Mouse (Mus musculus): Measurements from ENCODE around the gene Eif4b. TPM values are rescaled to one million over a fixed set of nuclear protein-coding genes. Genes with fewer than 3 reads are reported as not detected.
A peak's percentile ranks its signal among the peaks of the same experiment; 100 is the strongest.

The Eif4b gene
- polyA plus RNA-seq, 1 experiment = 114 TPM

DNA sequence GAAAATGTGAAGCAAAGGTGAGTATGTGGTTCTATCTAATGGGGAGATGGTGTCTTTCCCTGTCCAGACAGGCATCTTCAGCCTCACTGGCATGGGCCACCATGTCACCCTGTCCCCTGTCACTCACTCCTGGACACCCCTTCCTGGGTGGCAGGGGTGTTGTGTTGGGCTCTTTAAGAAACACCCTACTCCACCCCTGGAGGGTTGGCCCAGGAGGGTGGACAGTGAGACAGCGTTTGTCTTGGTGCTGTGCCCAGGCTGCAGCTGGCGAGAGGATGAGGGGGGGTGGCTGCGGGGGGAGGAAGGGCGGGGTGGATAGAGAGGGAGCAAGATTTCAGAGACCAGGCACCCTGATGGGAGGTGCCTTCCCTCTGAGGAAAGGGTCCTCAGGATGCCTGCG is 31.8 kb downstream of the Eif4b start:
- Histone ChIP-seq H3K27ac (ENCODE audit: insufficient read depth, low read length) (no peak overlapping the region), H3K4me1 (ENCODE audit: control insufficient read depth, insufficient read depth, low read length) (peaks cover 21% of the 10 kb centered on the region), H3K4me3 (replicated peaks; ENCODE audit: insufficient read depth, low read depth, low read length) (no peak overlapping the region), H3K27me3 (ENCODE audit: control insufficient read depth, insufficient read depth, low read length) (no peaks in the 10 kb centered on the region)
- DNase-seq = no peak
- TF ChIP-seq POLR2A (IDR thresholded peaks at IDR 0.05; ENCODE audit: borderline replicate concordance, insufficient read depth, low read length) (no peak), CTCF (IDR thresholded peaks at IDR 0.05; ENCODE audit: borderline replicate concordance, insufficient read depth, low read depth, low read length) (no peak)
- 21% methylated on average over 5 of the region's 5 CpGs for WGBS

DNA sequence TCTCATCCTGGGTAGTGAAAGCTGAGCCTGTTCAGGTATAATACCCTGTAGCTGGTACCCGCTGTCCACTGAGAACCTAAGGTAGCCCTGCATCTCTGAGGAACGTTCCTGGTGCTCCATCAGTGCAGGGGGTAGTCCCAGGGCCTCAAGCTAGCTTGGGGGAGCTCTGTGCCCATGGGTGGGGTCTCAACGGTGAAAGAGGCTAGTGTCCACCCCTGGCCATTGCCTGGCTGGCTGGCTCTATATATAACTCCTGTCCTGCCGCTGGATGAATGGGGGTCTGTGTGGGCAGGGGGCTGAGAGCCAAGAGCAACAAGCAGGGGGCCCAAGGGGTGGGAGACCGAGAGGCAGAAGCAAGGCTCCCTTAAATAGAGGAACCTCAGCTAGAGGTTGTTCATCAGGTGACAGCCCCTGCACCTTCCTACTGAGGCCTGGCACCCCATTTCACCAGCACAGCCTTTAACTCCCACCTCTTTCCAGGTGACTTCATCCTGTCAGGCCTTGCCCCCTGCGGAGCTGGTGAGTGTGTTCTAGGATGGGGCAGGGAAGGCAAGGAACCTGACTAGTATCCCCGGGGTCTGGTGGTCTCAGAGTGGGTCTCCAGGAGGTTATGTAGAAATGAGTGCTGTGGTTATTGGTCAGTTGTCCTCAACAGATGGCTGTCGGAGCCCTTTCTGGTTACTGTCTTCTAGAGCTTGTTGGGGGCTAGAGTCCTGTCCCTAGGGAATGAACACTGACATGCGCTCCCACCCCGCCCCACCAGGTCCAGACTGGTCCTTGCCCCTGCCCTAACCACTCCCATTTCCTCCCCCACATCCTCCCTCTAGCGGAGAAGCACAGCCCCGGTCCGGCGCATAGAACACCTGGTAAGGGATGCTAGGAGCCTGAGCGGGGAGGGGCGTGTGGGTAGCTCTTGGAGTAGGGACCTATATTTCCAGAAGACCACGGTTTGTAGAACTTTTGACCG is 32.5 kb downstream of the Eif4b start:
- Histone ChIP-seq H3K4me3 (replicated peaks; ENCODE audit: insufficient read depth, low read depth, low read length) (no peak overlapping the region), H3K4me1 (ENCODE audit: control insufficient read depth, insufficient read depth, low read length) (peaks cover 21% of the 10 kb centered on the region)
- 22% methylated on average over 18 of the region's 18 CpGs for WGBS

DNA sequence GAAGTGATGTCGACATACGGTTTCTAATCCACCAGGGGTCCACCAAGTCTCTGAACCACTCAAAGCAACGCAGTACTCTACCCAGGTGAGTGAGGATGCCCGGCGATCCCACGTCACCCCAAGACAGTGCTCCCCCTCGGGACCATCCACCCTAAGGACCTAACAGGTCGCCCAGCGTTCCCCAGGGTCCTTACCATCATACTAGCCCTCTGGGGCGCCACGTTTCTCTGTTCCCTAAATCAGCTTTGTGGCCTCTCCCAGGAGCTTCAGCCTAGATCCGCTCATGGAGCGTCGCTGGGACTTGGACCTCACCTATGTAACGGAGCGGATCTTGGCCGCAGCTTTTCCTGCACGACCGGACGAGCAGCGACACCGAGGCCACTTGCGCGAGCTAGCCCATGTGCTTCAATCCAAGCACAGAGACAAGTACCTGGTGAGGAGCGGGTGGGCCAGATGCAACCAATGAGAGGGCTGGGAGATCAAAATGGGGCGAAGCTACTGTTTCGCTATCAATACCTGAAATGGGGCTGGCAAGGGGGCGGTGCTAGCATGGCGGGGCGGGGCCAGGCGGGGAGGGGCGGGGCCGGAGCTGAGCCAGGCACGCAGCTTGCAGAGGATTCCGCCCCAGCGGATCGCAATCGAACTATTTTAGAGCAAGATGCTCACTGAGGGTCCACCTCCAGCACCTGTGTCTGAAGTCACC is 33.3 kb downstream of the Eif4b start:
- Histone ChIP-seq H3K27ac (ENCODE audit: insufficient read depth, low read length) (no peak overlapping the region), H3K4me3 (replicated peaks; ENCODE audit: insufficient read depth, low read depth, low read length) (peak overlapping the region; percentile 74), H3K4me1 (ENCODE audit: control insufficient read depth, insufficient read depth, low read length) (peaks cover 21% of the 10 kb centered on the region), H3K27me3 (ENCODE audit: control insufficient read depth, insufficient read depth, low read length) (no peaks in the 10 kb centered on the region)
- DNase-seq = peak; percentile 53 to 62
- 3% methylated on average over 38 of the region's 38 CpGs for WGBS
- TF ChIP-seq CTCF (IDR thresholded peaks at IDR 0.05; ENCODE audit: borderline replicate concordance, insufficient read depth, low read depth, low read length) = no peak
- no peak for TF ChIP-seq POLR2A (IDR thresholded peaks at IDR 0.05; ENCODE audit: borderline replicate concordance, insufficient read depth, low read length)

More for the DNA sequence above, 32.5 kb downstream of the Eif4b start:
- no peak for TF ChIP-seq CTCF (IDR thresholded peaks at IDR 0.05; ENCODE audit: borderline replicate concordance, insufficient read depth, low read depth, low read length)
- no peak for TF ChIP-seq POLR2A (IDR thresholded peaks at IDR 0.05; ENCODE audit: borderline replicate concordance, insufficient read depth, low read length)
- DNase-seq = no peak
- H3K27me3 ChIP-seq (ENCODE audit: control insufficient read depth, insufficient read depth, low read length) = no peaks in the 10 kb centered on the region
- no peak overlapping the region for H3K27ac ChIP-seq (ENCODE audit: insufficient read depth, low read length)

DNA sequence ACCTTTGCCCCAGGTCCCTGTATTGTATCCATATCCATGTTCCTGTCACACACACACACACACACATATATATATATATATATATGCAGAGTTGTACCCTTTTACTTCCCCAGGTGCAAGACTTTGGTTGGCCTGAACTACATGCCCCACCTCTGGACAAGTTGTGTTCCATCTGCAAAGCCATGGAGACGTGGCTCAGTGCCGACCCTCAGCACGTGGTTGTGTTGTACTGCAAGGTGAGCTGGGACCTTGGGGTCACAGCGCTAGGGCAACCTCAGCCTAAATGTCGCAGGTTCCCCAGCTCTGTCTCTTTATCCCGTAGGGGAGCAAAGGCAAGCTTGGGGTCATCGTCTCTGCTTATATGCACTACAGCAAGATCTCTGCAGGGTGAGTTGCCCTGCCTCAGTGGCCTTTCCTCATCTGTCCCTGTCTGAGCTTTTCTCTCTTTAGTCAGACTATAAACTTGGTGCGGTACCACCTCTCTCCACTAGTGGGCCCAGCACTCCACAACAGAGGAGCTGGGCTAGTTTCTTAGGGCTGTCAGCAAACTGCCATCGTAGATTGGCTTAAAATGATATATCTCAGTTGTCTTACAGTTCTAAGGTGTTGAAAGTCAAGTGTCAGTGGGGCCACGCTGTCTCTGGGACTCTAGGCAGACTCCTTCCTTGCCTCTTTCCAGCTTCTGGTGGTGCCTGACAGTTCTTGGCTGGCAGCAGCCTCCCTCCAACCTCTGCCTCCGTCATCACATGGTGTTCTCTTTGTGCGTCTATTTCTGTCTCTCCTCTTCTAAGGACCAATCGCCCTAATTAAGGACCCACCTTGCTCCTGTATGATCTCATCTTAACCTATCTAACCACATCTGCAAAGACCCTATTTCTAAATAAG is 34.4 kb downstream of the Eif4b start:
- Histone ChIP-seq H3K4me3 (replicated peaks; ENCODE audit: insufficient read depth, low read depth, low read length) (no peak overlapping the region), H3K27ac (ENCODE audit: insufficient read depth, low read length) (no peak overlapping the region), H3K27me3 (ENCODE audit: control insufficient read depth, insufficient read depth, low read length) (no peaks in the 10 kb centered on the region), H3K4me1 (ENCODE audit: control insufficient read depth, insufficient read depth, low read length) (peaks cover 30% of the 10 kb centered on the region)
- DNase-seq = peak; percentile 75 to 85
- TF ChIP-seq POLR2A (IDR thresholded peaks at IDR 0.05; ENCODE audit: borderline replicate concordance, insufficient read depth, low read length) (no peak), CTCF (IDR thresholded peaks at IDR 0.05; ENCODE audit: borderline replicate concordance, insufficient read depth, low read depth, low read length) (peak; percentile 83)
- 17% methylated on average over 13 of the region's 13 CpGs for WGBS

DNA sequence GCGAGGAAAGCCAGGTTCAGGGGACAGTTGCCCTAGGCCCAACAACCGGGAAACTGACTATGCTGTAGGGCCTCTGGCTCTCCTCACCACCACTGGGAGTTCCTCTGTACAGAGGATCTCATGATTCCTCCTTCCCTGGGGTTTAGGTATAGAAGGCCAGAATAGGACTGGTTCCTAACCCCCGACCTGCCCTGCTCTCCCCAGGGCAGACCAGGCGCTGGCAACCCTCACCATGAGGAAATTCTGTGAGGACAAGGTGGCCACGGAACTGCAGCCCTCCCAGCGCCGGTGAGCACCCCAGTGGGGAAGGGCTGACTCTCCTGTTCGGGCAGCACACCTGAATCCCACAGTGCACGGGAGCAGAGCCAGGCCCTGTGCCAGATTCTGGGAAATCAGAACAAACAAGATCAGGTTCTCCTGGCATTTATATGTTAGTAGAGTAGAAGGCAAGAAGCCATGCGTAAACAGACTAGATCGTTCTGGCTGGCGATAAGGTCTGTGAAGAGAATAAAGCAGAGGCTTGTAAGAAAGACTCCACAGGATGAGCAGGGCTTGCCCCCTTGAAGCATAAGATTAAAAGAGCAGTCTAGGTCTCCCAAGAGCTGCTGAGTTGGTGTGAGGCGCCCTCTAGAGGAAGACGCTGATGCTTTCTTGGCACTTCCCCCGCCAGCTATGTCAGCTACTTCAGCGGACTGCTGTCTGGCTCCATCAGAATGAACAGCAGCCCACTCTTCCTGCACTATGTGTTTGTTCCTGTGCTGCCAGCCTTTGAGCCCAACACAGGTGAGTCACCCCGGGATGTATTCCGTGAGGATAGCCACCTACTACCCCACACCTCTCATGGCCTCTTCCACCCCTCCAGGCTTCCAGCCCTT is 35.3 kb downstream of the Eif4b start:
- 20% methylated on average over 18 of the region's 18 CpGs for WGBS
- Histone ChIP-seq H3K4me1 (ENCODE audit: control insufficient read depth, insufficient read depth, low read length) (peaks cover 31% of the 10 kb centered on the region), H3K4me3 (replicated peaks; ENCODE audit: insufficient read depth, low read depth, low read length) (no peak overlapping the region), H3K27ac (ENCODE audit: insufficient read depth, low read length) (no peak overlapping the region), H3K27me3 (ENCODE audit: control insufficient read depth, insufficient read depth, low read length) (no peaks in the 10 kb centered on the region)
- peak; percentile 85 to 88 for DNase-seq
- TF ChIP-seq CTCF (IDR thresholded peaks at IDR 0.05; ENCODE audit: borderline replicate concordance, insufficient read depth, low read depth, low read length) = peak; percentile 80
- no peak for TF ChIP-seq POLR2A (IDR thresholded peaks at IDR 0.05; ENCODE audit: borderline replicate concordance, insufficient read depth, low read length)

DNA sequence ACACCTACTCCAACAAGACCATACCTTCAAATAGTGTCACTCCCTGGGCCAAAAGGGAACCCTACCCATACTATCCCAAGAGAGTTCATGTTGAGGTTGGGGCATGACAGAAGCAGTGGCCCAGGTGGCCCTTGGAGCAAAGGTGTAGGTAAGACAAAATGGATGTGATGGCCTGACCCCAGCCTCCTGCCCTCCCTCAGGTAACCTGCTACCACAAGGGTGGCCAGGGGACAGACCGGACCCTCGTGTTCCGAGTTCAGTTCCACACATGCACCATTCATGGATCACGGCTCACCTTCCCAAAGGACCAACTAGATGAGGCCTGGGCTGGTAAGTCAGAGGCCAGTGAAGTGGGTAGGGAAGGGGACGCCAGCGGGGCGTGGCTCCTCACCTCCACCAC is 36.7 kb downstream of the Eif4b start:
- H3K4me1 ChIP-seq (ENCODE audit: control insufficient read depth, insufficient read depth, low read length) = peaks cover 36% of the 10 kb centered on the region
- TF ChIP-seq CTCF (IDR thresholded peaks at IDR 0.05; ENCODE audit: borderline replicate concordance, insufficient read depth, low read depth, low read length) = no peak
- no peak for TF ChIP-seq POLR2A (IDR thresholded peaks at IDR 0.05; ENCODE audit: borderline replicate concordance, insufficient read depth, low read length)
- H3K27me3 ChIP-seq (ENCODE audit: control insufficient read depth, insufficient read depth, low read length) = no peaks in the 10 kb centered on the region
- H3K27ac ChIP-seq (ENCODE audit: insufficient read depth, low read length) = no peak overlapping the region
- no peak for DNase-seq
- 95% methylated on average over 7 of the region's 7 CpGs for WGBS
- no peak overlapping the region for H3K4me3 ChIP-seq (replicated peaks; ENCODE audit: insufficient read depth, low read depth, low read length)

Data from cerebellum, adult 2 months (tissue).